ENCODE assay signal across 26 mouse cellular contexts in genomic region chr12:16014679-16015078, GRCm38 (mm10).
DNase-seq lines count a peak whose midpoint lies in the region; ATAC-seq lines count a peak whose summit lies in the region.
"Had no signal": no experiment of that assay in that cellular context is flagged by ENCODE, and none has a peak within 500 bp of the region (broad histone marks: within the 10 kb centered on the region; RNA-seq: fewer than 3 reads in every experiment).

No protein-coding gene starts in this region.

- H3K4me3 ChIP-seq in hindbrain, embryonic 12.5 days: no peak overlapping the region
- H3K4me3 ChIP-seq: embryonic facial prominence, embryonic 10.5 days; hindbrain, embryonic 13.5 days; neural tube, embryonic 15.5 days; stomach, embryonic 15.5 days had no signal

- DNase-seq in CD4-positive helper T cell, adult 2 months (ENCODE audit: low read depth, low spot score): peak; percentile 45
- peak; percentile 55 for DNase-seq in CD4-positive, CD25-positive, alpha-beta regulatory T cell, adult 2 months (ENCODE audit: low read depth, low spot score)
- DNase-seq in T-cell, adult 2 months (ENCODE audit: low spot score): peak; percentile 45
- peak; percentile 56 for DNase-seq in thymus, postnatal 14 days
- DNase-seq in kidney, postnatal 4 days: no peak
- DNase-seq in left cerebral cortex, adult 9 months (ENCODE audit: low spot score in 2 of 2): no peak
- DNase-seq: adrenal gland, postnatal 36 days; cerebellum, adult 11 months; cerebellum, adult 9-11 months; gastrocnemius, postnatal 36 days; heart, postnatal 10 days; kidney, adult 2 months; kidney, postnatal 10 days; liver, postnatal 0 days; right cerebral cortex, adult 18-20 months had no signal

- H3K9ac ChIP-seq in hindbrain, embryonic 12.5 days: no peak overlapping the region
- H3K9ac ChIP-seq: hindbrain, embryonic 13.5 days; liver, postnatal 0 days; neural tube, embryonic 15.5 days; stomach, embryonic 15.5 days had no signal

- H3K36me3 ChIP-seq in hindbrain, embryonic 12.5 days: no peaks in the 10 kb centered on the region
- H3K36me3 ChIP-seq: embryonic facial prominence, embryonic 10.5 days; G1E; hindbrain, embryonic 13.5 days; neural tube, embryonic 15.5 days; stomach, embryonic 15.5 days had no signal

- H3K27ac ChIP-seq in hindbrain, embryonic 12.5 days: no peak overlapping the region
- H3K27ac ChIP-seq: embryonic facial prominence, embryonic 10.5 days; hindbrain, embryonic 13.5 days; neural tube, embryonic 15.5 days; stomach, embryonic 15.5 days had no signal

- no peaks in the 10 kb centered on the region for H3K27me3 ChIP-seq in hindbrain, embryonic 12.5 days
- H3K27me3 ChIP-seq: hindbrain, embryonic 13.5 days; neural tube, embryonic 15.5 days; stomach, embryonic 15.5 days had no signal

- H3K4me1 ChIP-seq in hindbrain, embryonic 12.5 days: 0 out of 2 replicates have a peak, but pooled peaks cover 2% of the 10 kb centered on the region

- no peak overlapping the region for H3K4me2 ChIP-seq in hindbrain, embryonic 12.5 days (replicated peaks)
- H3K4me2 ChIP-seq: heart, embryonic 11.5 days; hindbrain, embryonic 13.5 days; liver, embryonic 11.5 days; midbrain, embryonic 11.5 days; neural tube, embryonic 15.5 days; stomach, embryonic 15.5 days had no signal

- 83% methylated on average over 1 of the region's 1 CpGs for WGBS in hindbrain, embryonic 12.5 days

- ATAC-seq in hindbrain, embryonic 12.5 days (ENCODE audit: low FRiP score): no peak
- ATAC-seq: forebrain, embryonic 16.5 days; liver, postnatal 0 days; lung, postnatal 0 days had no signal

- H3K9me3 ChIP-seq in hindbrain, embryonic 12.5 days (replicated peaks): no peaks in the 10 kb centered on the region
- H3K9me3 ChIP-seq: embryonic facial prominence, embryonic 10.5 days; hindbrain, embryonic 13.5 days; neural tube, embryonic 15.5 days; stomach, embryonic 15.5 days had no signal

Comparison
In these comparisons a context has a peak if more than half of its experiments do, and no peak if none do; other contexts are left out.
1. DNase-seq: peak in CD4-positive helper T cell, adult 2 months (single experiment), CD4-positive, CD25-positive, alpha-beta regulatory T cell, adult 2 months (single experiment), T-cell, adult 2 months (single experiment) and thymus, postnatal 14 days (single experiment); none in kidney, postnatal 4 days (0 of 2) and left cerebral cortex, adult 9 months (0 of 2).